Mouse (Mus musculus): Measurements from ENCODE around the gene Uts2. TPM values are rescaled to one million over a fixed set of nuclear protein-coding genes. Genes with fewer than 3 reads are reported as not detected.

The Uts2 gene
- polyA plus RNA-seq, 1 experiment from 2014 or later = not detected

DNA sequence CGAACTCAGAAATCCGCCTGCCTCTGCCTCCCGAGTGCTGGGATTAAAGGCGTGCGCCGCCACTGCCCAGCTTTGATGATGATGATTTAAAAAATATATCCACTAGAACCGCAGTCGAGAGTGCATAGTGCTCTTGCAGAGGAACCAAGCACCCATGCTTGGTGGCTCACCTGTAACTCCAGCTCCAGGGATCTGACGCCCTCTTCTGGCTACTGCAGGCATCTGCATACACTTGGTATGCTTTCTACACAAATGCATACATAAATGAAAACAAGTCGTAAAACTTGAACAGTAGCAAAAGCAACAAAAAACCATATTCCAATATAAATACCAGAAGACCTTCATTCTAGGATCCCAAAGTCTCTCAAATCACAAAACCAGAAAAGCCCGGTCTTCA is 31.3 kb upstream of the Uts2 start:
- H3K4me1 ChIP-seq (ENCODE audit: control insufficient read depth, insufficient read depth, low read length) = no peaks in the 10 kb centered on the region
- no peaks in the 10 kb centered on the region for H3K36me3 ChIP-seq (ENCODE audit: control insufficient read depth, insufficient read depth, low read length)
- H3K4me2 ChIP-seq (ENCODE audit: low read length) = no peak overlapping the region
- no peaks in the 10 kb centered on the region for H3K9me3 ChIP-seq (replicated peaks; ENCODE audit: control insufficient read depth, low read length)
- no peak overlapping the region for H3K9ac ChIP-seq (ENCODE audit: low read length)
- H3K27ac ChIP-seq (ENCODE audit: low read depth, low read length) = no peak overlapping the region
- ATAC-seq (no peak), DNase-seq (ENCODE audit: low spot score) (no peak)
- H3K27me3 ChIP-seq (replicated peaks; ENCODE audit: control insufficient read depth, insufficient read depth, low read length) = no peaks in the 10 kb centered on the region
- 79% methylated on average over 11 of the region's 11 CpGs for WGBS
- no peak overlapping the region for H3K4me3 ChIP-seq (ENCODE audit: low read depth, low read length)

- 21% methylated on average over 7 of the region's 7 CpGs for WGBS
- ATAC-seq = no peak
- H3K4me3 ChIP-seq (ENCODE audit: low read depth, low read length) = no peak overlapping the region
Measured at GRCm38 (mm10) chr4:150966556-150966955, 30.3 kb upstream of the Uts2 start.

GRCm38 (mm10) chr4:150968956-150969355 is 27.9 kb upstream of the Uts2 start:
- no peak for DNase-seq (ENCODE audit: low spot score)
- H3K27ac ChIP-seq (ENCODE audit: low read depth, low read length) = no peak overlapping the region
- H3K9ac ChIP-seq (ENCODE audit: low read length) = no peak overlapping the region
- no peaks in the 10 kb centered on the region for H3K9me3 ChIP-seq (replicated peaks; ENCODE audit: control insufficient read depth, low read length)
- H3K4me3 ChIP-seq (ENCODE audit: low read depth, low read length) = no peak overlapping the region
- H3K36me3 ChIP-seq (ENCODE audit: control insufficient read depth, insufficient read depth, low read length) = no peaks in the 10 kb centered on the region
- no peak for ATAC-seq
- no peaks in the 10 kb centered on the region for H3K4me1 ChIP-seq (ENCODE audit: control insufficient read depth, insufficient read depth, low read length)
- H3K4me2 ChIP-seq (ENCODE audit: low read length) = no peak overlapping the region
- no peaks in the 10 kb centered on the region for H3K27me3 ChIP-seq (replicated peaks; ENCODE audit: control insufficient read depth, insufficient read depth, low read length)
- WGBS = 91% methylated on average over 8 of the region's 8 CpGs

More at GRCm38 (mm10) chr4:150966556-150966955, 30.3 kb upstream of the Uts2 start:
- Histone ChIP-seq H3K4me2 (ENCODE audit: low read length) (no peak overlapping the region), H3K9ac (ENCODE audit: low read length) (no peak overlapping the region), H3K27me3 (replicated peaks; ENCODE audit: control insufficient read depth, insufficient read depth, low read length) (no peaks in the 10 kb centered on the region), H3K9me3 (replicated peaks; ENCODE audit: control insufficient read depth, low read length) (no peaks in the 10 kb centered on the region), H3K36me3 (ENCODE audit: control insufficient read depth, insufficient read depth, low read length) (no peaks in the 10 kb centered on the region), H3K4me1 (ENCODE audit: control insufficient read depth, insufficient read depth, low read length) (no peaks in the 10 kb centered on the region), H3K27ac (ENCODE audit: low read depth, low read length) (no peak overlapping the region)
- DNase-seq (ENCODE audit: low spot score) = peak; percentile 44

DNA sequence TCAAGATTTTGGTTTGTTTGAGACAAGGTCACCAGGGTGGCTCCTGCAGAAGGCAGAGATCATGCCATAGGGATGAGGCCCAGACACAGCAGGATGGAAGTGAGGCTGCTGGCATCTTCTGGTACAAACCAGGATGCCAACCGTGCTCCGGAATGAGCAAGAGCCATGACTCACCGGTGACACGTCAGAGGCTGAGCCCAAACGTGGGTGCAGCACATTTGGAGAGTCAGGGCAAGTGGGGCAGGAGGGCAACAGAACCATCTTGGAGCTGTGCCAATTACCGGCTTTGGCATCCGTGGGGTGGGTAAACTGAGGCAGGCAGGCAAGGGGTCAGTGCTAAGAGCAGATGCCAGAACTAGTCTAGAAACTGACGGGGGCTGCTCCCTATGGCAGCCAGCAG is 23.6 kb upstream of the Uts2 start:
- Histone ChIP-seq H3K4me3 (ENCODE audit: low read depth, low read length) (no peak overlapping the region), H3K27me3 (replicated peaks; ENCODE audit: control insufficient read depth, insufficient read depth, low read length) (no peaks in the 10 kb centered on the region), H3K9me3 (replicated peaks; ENCODE audit: control insufficient read depth, low read length) (no peaks in the 10 kb centered on the region), H3K4me2 (ENCODE audit: low read length) (no peak overlapping the region), H3K27ac (ENCODE audit: low read depth, low read length) (no peak overlapping the region), H3K9ac (ENCODE audit: low read length) (no peak overlapping the region), H3K36me3 (ENCODE audit: control insufficient read depth, insufficient read depth, low read length) (no peaks in the 10 kb centered on the region), H3K4me1 (ENCODE audit: control insufficient read depth, insufficient read depth, low read length) (no peaks in the 10 kb centered on the region)
- DNase-seq (ENCODE audit: low spot score) (no peak), ATAC-seq (no peak)
- 83% methylated on average over 8 of the region's 8 CpGs for WGBS

- ATAC-seq (no peak), DNase-seq (ENCODE audit: low spot score) (no peak)
- no peak overlapping the region for H3K27ac ChIP-seq (ENCODE audit: low read depth, low read length)
- H3K36me3 ChIP-seq (ENCODE audit: control insufficient read depth, insufficient read depth, low read length) = no peaks in the 10 kb centered on the region
- no peaks in the 10 kb centered on the region for H3K27me3 ChIP-seq (replicated peaks; ENCODE audit: control insufficient read depth, insufficient read depth, low read length)
- WGBS = 44% methylated on average over 1 of the region's 1 CpGs
- no peak overlapping the region for H3K9ac ChIP-seq (ENCODE audit: low read length)
- H3K4me1 ChIP-seq (ENCODE audit: control insufficient read depth, insufficient read depth, low read length) = no peaks in the 10 kb centered on the region
- no peaks in the 10 kb centered on the region for H3K9me3 ChIP-seq (replicated peaks; ENCODE audit: control insufficient read depth, low read length)
- H3K4me2 ChIP-seq (ENCODE audit: low read length) = no peak overlapping the region
- no peak overlapping the region for H3K4me3 ChIP-seq (ENCODE audit: low read depth, low read length)
Measured at GRCm38 (mm10) chr4:150975145-150975544, 21.8 kb upstream of the Uts2 start.

- Histone ChIP-seq H3K4me1 (ENCODE audit: control insufficient read depth, insufficient read depth, low read length) (no peaks in the 10 kb centered on the region), H3K27ac (ENCODE audit: low read depth, low read length) (no peak overlapping the region), H3K36me3 (ENCODE audit: control insufficient read depth, insufficient read depth, low read length) (no peaks in the 10 kb centered on the region), H3K9ac (ENCODE audit: low read length) (no peak overlapping the region), H3K9me3 (replicated peaks; ENCODE audit: control insufficient read depth, low read length) (no peaks in the 10 kb centered on the region), H3K27me3 (replicated peaks; ENCODE audit: control insufficient read depth, insufficient read depth, low read length) (no peaks in the 10 kb centered on the region), H3K4me2 (ENCODE audit: low read length) (no peak overlapping the region), H3K4me3 (ENCODE audit: low read depth, low read length) (no peak overlapping the region)
- no peak for ATAC-seq
- peak; percentile 15 for DNase-seq (ENCODE audit: low spot score)
- 67% methylated on average over 21 of the region's 21 CpGs for WGBS
Measured at GRCm38 (mm10) chr4:150978156-150978910, 18.6 kb upstream of the Uts2 start.

DNA sequence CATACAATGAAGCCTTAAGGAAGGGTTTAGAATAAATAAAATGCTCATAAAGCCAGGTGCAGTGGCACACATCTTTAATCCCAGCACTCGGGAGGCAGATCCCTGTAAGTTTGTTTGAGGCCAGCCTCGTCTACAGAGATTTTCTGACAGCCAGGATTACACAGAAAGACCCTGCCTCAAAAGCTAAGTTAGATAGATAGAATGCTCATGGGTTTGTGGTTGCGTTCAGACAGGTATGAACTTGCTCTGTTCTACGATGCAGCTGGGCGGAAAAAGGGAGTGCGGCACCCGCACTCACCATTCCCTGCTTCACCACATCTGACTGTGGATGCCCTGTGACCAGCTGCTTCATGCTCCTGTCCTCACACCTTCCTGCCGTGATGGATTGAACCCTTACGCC is 17.4 kb upstream of the Uts2 start:
- H3K9ac ChIP-seq (ENCODE audit: low read length) = no peak overlapping the region
- ATAC-seq = no peak
- H3K4me3 ChIP-seq (ENCODE audit: low read depth, low read length) = no peak overlapping the region
- H3K36me3 ChIP-seq (ENCODE audit: control insufficient read depth, insufficient read depth, low read length) = no peaks in the 10 kb centered on the region
- no peaks in the 10 kb centered on the region for H3K4me1 ChIP-seq (ENCODE audit: control insufficient read depth, insufficient read depth, low read length)
- H3K27ac ChIP-seq (ENCODE audit: low read depth, low read length) = no peak overlapping the region
- 85% methylated on average over 9 of the region's 9 CpGs for WGBS
- DNase-seq (ENCODE audit: low spot score) = no peak
- no peaks in the 10 kb centered on the region for H3K9me3 ChIP-seq (replicated peaks; ENCODE audit: control insufficient read depth, low read length)
- H3K4me2 ChIP-seq (ENCODE audit: low read length) = no peak overlapping the region
- H3K27me3 ChIP-seq (replicated peaks; ENCODE audit: control insufficient read depth, insufficient read depth, low read length) = no peaks in the 10 kb centered on the region

DNA sequence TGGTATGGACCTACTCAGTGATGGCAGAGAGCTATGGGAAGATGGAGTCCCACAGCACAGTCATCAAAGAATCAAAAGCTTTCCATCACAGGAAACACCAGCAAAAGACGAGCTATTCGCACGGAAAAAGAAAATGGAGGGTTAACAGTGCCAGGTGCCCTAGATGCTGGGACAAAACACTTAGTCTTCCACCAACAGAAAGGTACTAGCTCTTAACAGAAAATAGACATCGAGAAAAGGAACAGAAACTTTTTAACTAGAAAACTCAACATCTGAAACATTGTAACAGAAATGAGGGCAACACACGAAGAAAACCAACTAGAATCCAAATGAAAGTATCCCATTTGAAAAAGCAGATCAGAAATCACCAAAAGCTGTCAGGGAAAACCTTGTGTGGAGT is 16.7 kb upstream of the Uts2 start:
- no peak for DNase-seq (ENCODE audit: low spot score)
- Histone ChIP-seq H3K27me3 (replicated peaks; ENCODE audit: control insufficient read depth, insufficient read depth, low read length) (no peaks in the 10 kb centered on the region), H3K4me3 (ENCODE audit: low read depth, low read length) (no peak overlapping the region), H3K36me3 (ENCODE audit: control insufficient read depth, insufficient read depth, low read length) (no peaks in the 10 kb centered on the region), H3K27ac (ENCODE audit: low read depth, low read length) (no peak overlapping the region), H3K9me3 (replicated peaks; ENCODE audit: control insufficient read depth, low read length) (no peaks in the 10 kb centered on the region), H3K4me1 (ENCODE audit: control insufficient read depth, insufficient read depth, low read length) (no peaks in the 10 kb centered on the region), H3K4me2 (ENCODE audit: low read length) (no peak overlapping the region), H3K9ac (ENCODE audit: low read length) (no peak overlapping the region)
- ATAC-seq = no peak
- WGBS = 90% methylated on average over 5 of the region's 5 CpGs

DNA sequence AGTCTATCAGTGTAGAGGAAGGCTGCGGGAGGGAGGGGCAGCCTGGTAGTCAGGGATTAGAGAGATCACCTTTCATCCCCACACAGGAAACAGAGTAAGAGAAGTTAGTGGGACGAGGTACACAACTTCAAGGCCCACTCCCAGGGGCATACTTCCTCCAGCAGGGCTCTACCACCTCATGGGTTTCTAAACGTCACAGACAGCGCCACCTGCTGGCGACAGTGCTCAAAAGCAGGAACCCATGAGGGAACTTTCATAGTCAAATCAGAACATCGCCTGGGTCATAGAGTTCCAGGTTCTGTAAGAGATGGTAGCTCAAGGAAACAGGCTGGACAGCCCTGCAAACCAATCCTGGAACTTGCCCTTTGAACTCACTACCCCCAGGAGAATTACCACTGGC is 6.7 kb upstream of the Uts2 start:
- Histone ChIP-seq H3K9ac (ENCODE audit: low read length) (no peak overlapping the region), H3K27me3 (replicated peaks; ENCODE audit: control insufficient read depth, insufficient read depth, low read length) (no peaks in the 10 kb centered on the region), H3K4me2 (ENCODE audit: low read length) (no peak overlapping the region), H3K27ac (ENCODE audit: low read depth, low read length) (no peak overlapping the region), H3K36me3 (ENCODE audit: control insufficient read depth, insufficient read depth, low read length) (no peaks in the 10 kb centered on the region), H3K4me3 (ENCODE audit: low read depth, low read length) (no peak overlapping the region), H3K9me3 (replicated peaks; ENCODE audit: control insufficient read depth, low read length) (no peaks in the 10 kb centered on the region), H3K4me1 (ENCODE audit: control insufficient read depth, insufficient read depth, low read length) (no peaks in the 10 kb centered on the region)
- no peak for ATAC-seq
- 47% methylated on average over 6 of the region's 6 CpGs for WGBS
- DNase-seq (ENCODE audit: low spot score) = peak; percentile 19

Measured in forebrain, embryonic 14.5 days (tissue).